Mouse (Mus musculus): Measurements from ENCODE around the gene Cyp17a1.

- TF ChIP-seq CTCF (IDR thresholded peaks at IDR 0.05; ENCODE audit: control insufficient read depth, insufficient read depth, insufficient replicate concordance, low read depth, low read length) (no peak), POLR2A (IDR thresholded peaks at IDR 0.05; ENCODE audit: control insufficient read depth, low read depth, low read length) (no peak)
These were observed 33.0 kb upstream of the Cyp17a1 start for GRCm38 (mm10) chr19:46705779-46706495.

Data from testis, adult 2 months (tissue).